Mouse (Mus musculus) liver, postnatal 0 days (tissue): ENCODE data around the gene Cabp4.

Source experiments
- CTCF ChIP-seq: sonication (generic); IDR thresholded peaks from 2 replicates; pipeline ENCODE4 v1.5.1; 2016; ENCODE audit warnings: antibody characterized with exemption, low read depth
- EP300 ChIP-seq: IDR thresholded peaks from 2 replicates; pipeline ENCODE4 v1.6.1; 2016; ENCODE audit warnings: antibody characterized with exemption, low read depth, mild to moderate bottlenecking

DNA sequence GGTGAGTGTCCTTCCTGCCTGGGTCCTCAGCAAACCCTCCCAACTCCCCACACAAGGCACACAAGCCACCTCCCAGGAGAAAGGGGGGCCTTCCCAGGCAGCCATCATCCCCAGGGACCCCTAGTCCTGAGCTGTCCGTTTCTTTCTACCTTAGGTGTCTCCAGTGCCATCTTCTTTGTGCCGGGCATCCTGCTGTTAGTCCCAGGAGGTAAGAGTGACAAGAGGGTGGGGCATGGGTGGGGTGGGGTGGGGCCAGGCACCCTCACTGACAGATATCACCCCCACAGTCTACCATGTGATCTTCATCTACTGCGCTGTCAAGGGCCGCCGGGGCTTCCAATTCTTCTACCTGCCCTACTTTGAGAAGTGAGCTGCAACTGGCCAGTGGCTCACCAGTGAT is 12.8 kb downstream of the Cabp4 start:
- TF ChIP-seq EP300 (no peak), CTCF (no peak)
